Mouse (Mus musculus) cerebellum, adult 2 months (tissue): ENCODE measurements around the gene E330017A01Rik.

Source experiments
- CTCF ChIP-seq: fragments of 200-500 bp; IDR thresholded peaks from 2 replicates; pipeline ENCODE4 v1.5.1; 2011; ENCODE audit warnings: low read depth, mild to moderate bottlenecking, control low read depth, low read length, moderate library complexity, borderline replicate concordance; ENCODE audit not compliant: insufficient read depth
- POLR2A ChIP-seq: fragments of 200-500 bp; IDR thresholded peaks from 2 replicates; pipeline ENCODE4 v1.6.1; 2011; ENCODE audit warnings: low read length, control low read depth, borderline replicate concordance; ENCODE audit not compliant: insufficient read depth

DNA sequence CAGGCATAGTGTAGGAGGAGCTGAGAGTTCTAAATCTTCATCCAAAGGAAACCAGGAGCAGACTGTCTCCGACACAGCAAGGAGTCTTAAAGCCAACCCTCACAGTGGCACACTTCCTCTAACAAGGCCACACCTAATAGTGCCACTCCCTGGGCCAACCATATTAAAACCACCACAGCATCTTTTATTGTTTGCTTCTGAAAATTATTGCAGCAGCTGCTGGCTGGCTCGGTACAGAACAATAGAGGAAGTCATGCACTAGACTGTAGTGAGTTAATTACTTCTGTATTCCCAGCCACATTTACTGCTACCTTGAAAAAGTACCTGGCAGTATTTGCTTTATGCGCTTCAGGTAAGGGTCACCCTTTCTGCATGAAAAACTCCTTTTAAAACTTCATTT, 25.6 kb downstream of the E330017A01Rik start:
- TF ChIP-seq CTCF (no peak), POLR2A (no peak)
